Mouse (Mus musculus): Measurements from ENCODE around the gene Gm20503. TPM values are rescaled to one million over a fixed set of nuclear protein-coding genes. Genes with fewer than 3 reads are reported as not detected.

Gm20503 gene
- polyA plus RNA-seq, 1 experiment from 2014 or later: 2.2 TPM

- POLR2A ChIA-PET: no interaction called here
Measured at GRCm38 (mm10) chr4:59006211-59006610, 3.2 kb downstream of the Gm20503 start.

GRCm38 (mm10) chr4:59007016-59007415 is 4.0 kb downstream of the Gm20503 start:
- no peaks in the 10 kb centered on the region for H3K27me3 ChIP-seq
- ATAC-seq (no peak), DNase-seq (ENCODE audit: low read depth, low spot score) (no peak)
- ChIA-PET CTCF (interaction anchor here (0.7 to 1.1 kb wide), 2 partner anchors 15 to 22 kb away, joined by 3 read pairs; no protein-coding TSS in a partner anchor), POLR2A (no interaction called here)
- in situ Hi-C loops (cut with MboI; ENCODE audit: low pct_unique_long_range_greater_than_20kb): no loop called here
- TF ChIP-seq CTCF (IDR thresholded peaks at IDR 0.05): no peak

More at GRCm38 (mm10) chr4:59006211-59006610, 3.2 kb downstream of the Gm20503 start:
- in situ Hi-C loops (cut with MboI; ENCODE audit: low pct_unique_long_range_greater_than_20kb): no loop called here
- TF ChIP-seq CTCF (IDR thresholded peaks at IDR 0.05): no peak
- CTCF ChIA-PET: no interaction called here
- ATAC-seq (no peak), DNase-seq (ENCODE audit: low read depth, low spot score) (no peak)
- no peaks in the 10 kb centered on the region for H3K27me3 ChIP-seq

GRCm38 (mm10) chr4:59007974-59008373 is 5.0 kb downstream of the Gm20503 start:
- no peaks in the 10 kb centered on the region for H3K27me3 ChIP-seq
- in situ Hi-C loops (cut with MboI; ENCODE audit: low pct_unique_long_range_greater_than_20kb): no loop called here
- DNase-seq (ENCODE audit: low read depth, low spot score): no peak
- POLR2A ChIA-PET: interaction anchor here (0.7 kb wide), 1 partner anchor 417 kb away, joined by 5 read pairs; no protein-coding TSS in a partner anchor
- ATAC-seq: no peak
- no peak for TF ChIP-seq CTCF (IDR thresholded peaks at IDR 0.05)
- CTCF ChIA-PET: interaction anchor here (1.1 to 1.5 kb wide), 2 partner anchors 14 to 29 kb away, joined by 3 to 6 read pairs; no protein-coding TSS in a partner anchor

GRCm38 (mm10) chr4:59009186-59009585 is 6.2 kb downstream of the Gm20503 start:
- ChIA-PET POLR2A (no interaction called here), CTCF (interaction anchor here (1.5 kb wide), 1 partner anchor 10 kb away, joined by 6 read pairs; no protein-coding TSS in a partner anchor)
- TF ChIP-seq CTCF (IDR thresholded peaks at IDR 0.05): no peak
- DNase-seq (ENCODE audit: low read depth, low spot score) (no peak), ATAC-seq (no peak)
- in situ Hi-C loops (cut with MboI; ENCODE audit: low pct_unique_long_range_greater_than_20kb): no loop called here
- no peaks in the 10 kb centered on the region for H3K27me3 ChIP-seq

GRCm38 (mm10) chr4:59009696-59010095 is 6.7 kb downstream of the Gm20503 start:
- in situ Hi-C loops (cut with MboI; ENCODE audit: low pct_unique_long_range_greater_than_20kb): no loop called here
- CTCF ChIA-PET: interaction anchor here (1.5 kb wide), 1 partner anchor 10 kb away, joined by 6 read pairs; no protein-coding TSS in a partner anchor
- POLR2A ChIA-PET: no interaction called here
- ATAC-seq: no peak
- H3K27me3 ChIP-seq: no peaks in the 10 kb centered on the region
- no peak for DNase-seq (ENCODE audit: low read depth, low spot score)
- TF ChIP-seq CTCF (IDR thresholded peaks at IDR 0.05): no peak

GRCm38 (mm10) chr4:59011446-59011845 is 8.4 kb downstream of the Gm20503 start:
- ChIA-PET POLR2A (no interaction called here), CTCF (interaction anchor here (2.0 to 2.1 kb wide), 2 partner anchors 12 to 25 kb away, joined by 8 to 9 read pairs; no protein-coding TSS in a partner anchor)
- DNase-seq (ENCODE audit: low read depth, low spot score): no peak
- no peaks in the 10 kb centered on the region for H3K27me3 ChIP-seq
- no peak for ATAC-seq
- no peak for TF ChIP-seq CTCF (IDR thresholded peaks at IDR 0.05)
- in situ Hi-C loops (cut with MboI; ENCODE audit: low pct_unique_long_range_greater_than_20kb): no loop called here

- ChIA-PET POLR2A (no interaction called here), CTCF (no interaction called here)
- no peak for TF ChIP-seq CTCF (IDR thresholded peaks at IDR 0.05)
- in situ Hi-C loops (cut with MboI; ENCODE audit: low pct_unique_long_range_greater_than_20kb): no loop called here
- no peaks in the 10 kb centered on the region for H3K27me3 ChIP-seq
- DNase-seq (ENCODE audit: low read depth, low spot score) (no peak), ATAC-seq (no peak)
Measured at GRCm38 (mm10) chr4:59015181-59015580, 12.2 kb downstream of the Gm20503 start.

- DNase-seq (ENCODE audit: low read depth, low spot score) (no peak), ATAC-seq (no peak)
- CTCF ChIA-PET: interaction anchor here (1.3 kb wide), 1 partner anchor 30 kb away, joined by 3 read pairs; no protein-coding TSS in a partner anchor
- POLR2A ChIA-PET: no interaction called here
- in situ Hi-C loops (cut with MboI; ENCODE audit: low pct_unique_long_range_greater_than_20kb): no loop called here
- H3K27me3 ChIP-seq: no peaks in the 10 kb centered on the region
- no peak for TF ChIP-seq CTCF (IDR thresholded peaks at IDR 0.05)
Measured at GRCm38 (mm10) chr4:59016922-59017321, 13.9 kb downstream of the Gm20503 start.

GRCm38 (mm10) chr4:59034325-59034917 is 31.4 kb downstream of the Gm20503 start:
- ChIA-PET CTCF (no interaction called here), POLR2A (no interaction called here)
- in situ Hi-C loops (cut with MboI; ENCODE audit: low pct_unique_long_range_greater_than_20kb): no loop called here
- no peaks in the 10 kb centered on the region for H3K27me3 ChIP-seq
- no peak for TF ChIP-seq CTCF (IDR thresholded peaks at IDR 0.05)
- no peak for DNase-seq (ENCODE audit: low read depth, low spot score)
- no peak for ATAC-seq

GRCm38 (mm10) chr4:59034918-59035785 is 32.1 kb downstream of the Gm20503 start, which contains the start of gene Gng10:
TSS of gene Gng10 (plus strand) at chr4:59035088.
- no peaks in the 10 kb centered on the region for H3K27me3 ChIP-seq

More at GRCm38 (mm10) chr4:59034918-59035785, 32.1 kb downstream of the Gm20503 start, which contains the start of gene Gng10:
- ChIA-PET POLR2A (interaction anchor here (0.6 kb wide), 1 partner anchor 48 kb away, joined by 4 read pairs; no protein-coding TSS in a partner anchor), CTCF (interaction anchor here (0.7 kb wide), 1 partner anchor 50 kb away, joined by 3 read pairs; no protein-coding TSS in a partner anchor)
- no peak for TF ChIP-seq CTCF (IDR thresholded peaks at IDR 0.05)
- in situ Hi-C loops (cut with MboI; ENCODE audit: low pct_unique_long_range_greater_than_20kb): no loop called here
- DNase-seq (ENCODE audit: low read depth, low spot score) (no peak), ATAC-seq (peak; percentile 92)

All from Patski (cell line).